Comparison of ENCODE assay signal across 8 mouse cellular contexts in genomic region chr13:117604073-117604472, GRCm38 (mm10). TPM values are rescaled to one million over a fixed set of nuclear protein-coding genes. Genes with fewer than 3 reads are reported as not detected.
DNase-seq lines count a peak whose midpoint lies in the region; ATAC-seq lines count a peak whose summit lies in the region.

No protein-coding gene starts in this region.

- H3K4me3 ChIP-seq in hindbrain, embryonic 11.5 days (ENCODE audit: low read depth, low read length) = no peak overlapping the region

- H3K27ac ChIP-seq in hindbrain, embryonic 11.5 days (ENCODE audit: low read depth, low read length) = no peak overlapping the region

- H3K4me2 ChIP-seq in hindbrain, embryonic 11.5 days (replicated peaks; ENCODE audit: low read depth, low read length) = no peak overlapping the region

- ATAC-seq in hindbrain, embryonic 11.5 days (ENCODE audit: low FRiP score) = no peak

- H3K4me1 ChIP-seq in hindbrain, embryonic 11.5 days (replicated peaks; ENCODE audit: control insufficient read depth, insufficient read depth, low read length) = peaks cover 4% of the 10 kb centered on the region; the same call in 1 of the 2 replicates

- no peaks in the 10 kb centered on the region for H3K36me3 ChIP-seq in hindbrain, embryonic 11.5 days (ENCODE audit: control insufficient read depth, insufficient read depth, low read length)

- peak; percentile 16 for DNase-seq in cerebellum, adult 9-10 months
- no peak for DNase-seq in cerebellum, adult 11-12 months
- DNase-seq in thymus, postnatal 14 days = peak; percentile 41
- DNase-seq in thymus, adult 18-20 months = no peak
- peak; percentile 61 for DNase-seq in hindbrain, embryonic 11.5 days (ENCODE audit: low spot score)
- DNase-seq in mesoderm, embryonic 11.5 days (ENCODE audit: low read depth, low spot score) = peak; percentile 75
- no peak for DNase-seq in left cerebral cortex, adult 8-10 months (ENCODE audit: low spot score in 2 of 2)
- no peak for DNase-seq in layer of hippocampus, adult 8-10 months (ENCODE audit: low spot score in 2 of 2)

- no peak overlapping the region for H3K9ac ChIP-seq in hindbrain, embryonic 11.5 days (ENCODE audit: low read depth, low read length)

- 40% methylated on average over 7 of the region's 7 CpGs for WGBS in hindbrain, embryonic 11.5 days

- H3K9me3 ChIP-seq in hindbrain, embryonic 11.5 days (ENCODE audit: control insufficient read depth, low read length) = no peaks in the 10 kb centered on the region

- H3K27me3 ChIP-seq in hindbrain, embryonic 11.5 days (ENCODE audit: control insufficient read depth, insufficient read depth, low read length) = peaks cover 13% of the 10 kb centered on the region

RNA-seq across cellular contexts. Expression of gene Hcn1, which starts 2.0 kb away (rescaled TPM):
- 0.04 and 0.06 TPM in 2 replicates for polyA plus RNA-seq in hindbrain, embryonic 11.5 days (2014; fragmentation: Nextera tagmentation; extraction: Ambion mirVana)
- 10 to 100 TPM; 29.7 to 36.3 (median 33.2) TPM for total RNA-seq in left cerebral cortex, adult 8-10 months (2022)
- 10 to 100 TPM; 37.4 to 46.8 (median 41.7) TPM for total RNA-seq in layer of hippocampus, adult 8-10 months (2022)

Comparison
In these comparisons a context has a peak if more than half of its experiments do, and no peak if none do; other contexts are left out.
1. DNase-seq: peak in cerebellum, adult 9-10 months (single experiment), thymus, postnatal 14 days (single experiment), hindbrain, embryonic 11.5 days (single experiment) and mesoderm, embryonic 11.5 days (single experiment); none in cerebellum, adult 11-12 months (single experiment), thymus, adult 18-20 months (0 of 2), left cerebral cortex, adult 8-10 months (0 of 2) and layer of hippocampus, adult 8-10 months (0 of 2).